Mouse (Mus musculus): ENCODE data around the gene Adarb1. TPM values are rescaled to one million over a fixed set of nuclear protein-coding genes. Genes with fewer than 3 reads are reported as not detected.

The Adarb1 gene
- total RNA-seq, 4 experiments from 2014 or later: 130 to 141 (median 135) TPM

Other genes with a start within 250 kb of the Adarb1 start
- 10 to 100 TPM; 27.8 to 34.4 (median 30.4) TPM for gene Pofut2, start 159.1 kb downstream of the Adarb1 start, total RNA-seq (2022)
- gene Fam207a, start 97.5 kb upstream of the Adarb1 start, total RNA-seq (2022): 10 to 100 TPM; 26.6 to 32.7 (median 29.5) TPM
- gene Itgb2, start 112.0 kb upstream of the Adarb1 start, total RNA-seq (2022): 10 to 100 TPM in 2 of 4 experiments, 1 to 10 TPM in 2; 3.8 to 20.4 (median 8.9) TPM
- gene Pttg1ip, start 163.4 kb upstream of the Adarb1 start, total RNA-seq (2022): 10 to 100 TPM; 80.9 to 92.5 (median 89.4) TPM
- gene Sumo3, start 187.8 kb upstream of the Adarb1 start, total RNA-seq (2022): 100 to 1,000 TPM; 172 to 216 (median 192) TPM
- 10 to 100 TPM; 17.1 to 31.9 (median 23.8) TPM for gene Gm49325, start 187.9 kb upstream of the Adarb1 start, total RNA-seq (2022)
- 10 to 100 TPM; 44.8 to 51.1 (median 49.0) TPM for gene Ube2g2, start 204.0 kb upstream of the Adarb1 start, total RNA-seq (2022)

All from left cerebral cortex, adult 8-10 months (tissue).